Mouse (Mus musculus): ENCODE measurements at regions not wholly inside any gene's neighbourhood (a gene's known extent, or its start where the extent isn't known, plus 50 kb on each side); places are given as distances from the start of the nearest gene placed in this dataset.

DNA sequence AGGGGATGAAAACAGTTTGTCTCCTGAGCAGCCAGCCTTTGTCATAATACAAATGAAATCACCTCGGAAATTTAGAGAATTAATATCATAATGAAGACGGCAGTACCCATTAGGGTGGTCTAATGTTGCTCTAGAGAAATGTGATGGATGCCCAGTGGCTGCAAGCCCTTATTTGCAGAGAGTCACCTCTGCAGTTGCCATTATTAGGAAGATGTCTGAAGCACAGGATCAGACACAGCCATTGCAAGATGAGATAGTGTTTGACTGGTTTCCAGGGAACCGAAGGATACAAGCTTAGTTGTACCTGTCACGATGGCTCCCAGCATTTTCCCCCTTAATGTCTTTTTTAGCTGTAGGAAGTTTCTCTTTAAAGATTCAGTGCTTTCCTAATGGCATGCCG lies 247.8 kb downstream of the Fign start:
- no peak for TF ChIP-seq POLR2A (IDR thresholded peaks at IDR 0.05; ENCODE audit: extremely low read depth, insufficient read depth, low read length)
- TF ChIP-seq CTCF (IDR thresholded peaks at IDR 0.05; ENCODE audit: low read depth, low read length) = no peak

All from liver, adult 2 months (tissue).